ENCODE assay signal across 18 mouse cellular contexts in genomic region chr7:132323430-132323829, GRCm38 (mm10). TPM values are rescaled to one million over a fixed set of nuclear protein-coding genes. Genes with fewer than 3 reads are reported as not detected.
A peak's percentile ranks its signal among the peaks of the same experiment; 100 is the strongest.
DNase-seq lines count a peak whose midpoint lies in the region; ATAC-seq and TF ChIP-seq lines count a peak whose summit lies in the region.
"Had no signal": no experiment of that assay in that cellular context is flagged by ENCODE, and none has a peak within 500 bp of the region (broad histone marks: within the 10 kb centered on the region; RNA-seq: fewer than 3 reads in every experiment).

No protein-coding gene starts in this region.

- TF ChIP-seq CTCF in small intestine, adult 2 months (IDR thresholded peaks at IDR 0.05; ENCODE audit: extremely low read depth, insufficient read length, insufficient replicate concordance, low read depth, low read length): no peak

- H3K4me2 ChIP-seq in liver, embryonic 15.5 days: no peak overlapping the region
- H3K4me2 ChIP-seq in liver, embryonic 11.5 days: no peak overlapping the region
- H3K4me2 ChIP-seq: embryonic facial prominence, embryonic 12.5 days; forebrain, embryonic 15.5 days; kidney, embryonic 15.5 days; lung, embryonic 14.5 days; neural tube, embryonic 15.5 days had no signal

- peak; percentile 44; the same call in 1 of the 2 replicates for ATAC-seq in liver, embryonic 15.5 days (ENCODE audit: insufficient read depth)
- ATAC-seq in liver, embryonic 11.5 days (replicated peaks; ENCODE audit: low FRiP score): no peak
- ATAC-seq in activated CD4-positive, CD25-positive, alpha-beta regulatory T cell, adult 4 months: peak; percentile 61
- ATAC-seq: forebrain, embryonic 15.5 days had no signal

- DNase-seq in liver, embryonic 11.5 days (ENCODE audit: low spot score): no peak
- peak; percentile 38 for DNase-seq in thymus, postnatal 14 days
- DNase-seq in embryo, embryonic 10.5 days (ENCODE audit: low spot score): no peak
- no peak for DNase-seq in kidney, adult 8-10 months
- DNase-seq in limb, embryonic 10.5 days (ENCODE audit: low spot score): no peak
- DNase-seq: adrenal gland, postnatal 36 days; cerebellum, adult 8-10 months; heart, postnatal 14 days; lung, embryonic 14.5 days; midbrain, embryonic 14.5 days; right cerebral cortex, postnatal 14 days had no signal

- WGBS in liver, embryonic 15.5 days (ENCODE audit: insufficient replicate concordance): 15% methylated on average over 5 of the region's 5 CpGs
- 41% methylated on average over 5 of the region's 5 CpGs for WGBS in liver, embryonic 11.5 days
- 47% methylated on average over 5 of the region's 5 CpGs for WGBS in small intestine, adult 2 months
- WGBS in limb, embryonic 10.5 days: 84% methylated on average over 5 of the region's 5 CpGs

- H3K4me3 ChIP-seq in liver, embryonic 15.5 days (replicated peaks): peak overlapping the region; percentile 14; the same call in 1 of the 2 replicates
- no peak overlapping the region for H3K4me3 ChIP-seq in liver, embryonic 11.5 days (ENCODE audit: low read depth, low read length)
- H3K4me3 ChIP-seq in small intestine, adult 2 months (ENCODE audit: low read depth, low read length): no peak overlapping the region
- H3K4me3 ChIP-seq in limb, embryonic 10.5 days: no peak overlapping the region
- H3K4me3 ChIP-seq: embryonic facial prominence, embryonic 12.5 days; forebrain, embryonic 15.5 days; kidney, embryonic 15.5 days; neural tube, embryonic 15.5 days had no signal

- peaks cover under 1% of the 10 kb centered on the region for H3K27me3 ChIP-seq in liver, embryonic 15.5 days
- H3K27me3 ChIP-seq in liver, embryonic 11.5 days (replicated peaks; ENCODE audit: control insufficient read depth, insufficient read depth, low read length): no peaks in the 10 kb centered on the region
- no peaks in the 10 kb centered on the region for H3K27me3 ChIP-seq in small intestine, adult 2 months (ENCODE audit: control insufficient read depth, insufficient read depth, low read length)
- 0 out of 2 replicates have a peak, but pooled peaks cover 9% of the 10 kb centered on the region for H3K27me3 ChIP-seq in limb, embryonic 10.5 days (ENCODE audit: low read depth, poor library complexity, severe bottlenecking)
- H3K27me3 ChIP-seq: embryonic facial prominence, embryonic 12.5 days; neural tube, embryonic 15.5 days had no signal

- no peak overlapping the region for H3K27ac ChIP-seq in liver, embryonic 15.5 days (replicated peaks)
- H3K27ac ChIP-seq in liver, embryonic 11.5 days (ENCODE audit: low read depth, low read length): no peak overlapping the region
- H3K27ac ChIP-seq in small intestine, adult 2 months (ENCODE audit: insufficient read depth, low read depth, low read length): peak overlapping the region; percentile 49
- H3K27ac ChIP-seq in limb, embryonic 10.5 days: no peak overlapping the region
- H3K27ac ChIP-seq: embryonic facial prominence, embryonic 12.5 days; forebrain, embryonic 15.5 days; kidney, embryonic 15.5 days; neural tube, embryonic 15.5 days had no signal

- no peaks in the 10 kb centered on the region for H3K36me3 ChIP-seq in liver, embryonic 15.5 days (replicated peaks)
- no peaks in the 10 kb centered on the region for H3K36me3 ChIP-seq in liver, embryonic 11.5 days (ENCODE audit: control insufficient read depth, insufficient read depth, low read length)
- H3K36me3 ChIP-seq in small intestine, adult 2 months (ENCODE audit: control insufficient read depth, insufficient read depth, low read length): no peaks in the 10 kb centered on the region
- no peaks in the 10 kb centered on the region for H3K36me3 ChIP-seq in limb, embryonic 10.5 days
- H3K36me3 ChIP-seq: embryonic facial prominence, embryonic 12.5 days; forebrain, embryonic 15.5 days; kidney, embryonic 15.5 days; neural tube, embryonic 15.5 days had no signal

- no peak overlapping the region for H3K9ac ChIP-seq in liver, embryonic 15.5 days
- no peak overlapping the region for H3K9ac ChIP-seq in liver, embryonic 11.5 days (ENCODE audit: low read depth, low read length)
- H3K9ac ChIP-seq: embryonic facial prominence, embryonic 12.5 days; forebrain, embryonic 15.5 days; kidney, embryonic 15.5 days; lung, embryonic 14.5 days; neural tube, embryonic 15.5 days had no signal

- no peaks in the 10 kb centered on the region for H3K9me3 ChIP-seq in liver, embryonic 15.5 days (replicated peaks)
- no peaks in the 10 kb centered on the region for H3K9me3 ChIP-seq in liver, embryonic 11.5 days (ENCODE audit: control insufficient read depth, low read length)
- no peaks in the 10 kb centered on the region for H3K9me3 ChIP-seq in limb, embryonic 10.5 days (replicated peaks)
- H3K9me3 ChIP-seq: embryonic facial prominence, embryonic 12.5 days; forebrain, embryonic 15.5 days; kidney, embryonic 15.5 days; neural tube, embryonic 15.5 days had no signal

- TF ChIP-seq POLR2A in small intestine, adult 2 months (IDR thresholded peaks at IDR 0.05; ENCODE audit: low read depth, low read length): no peak

- peaks cover 6% of the 10 kb centered on the region; the same call in 1 of the 2 replicates for H3K4me1 ChIP-seq in liver, embryonic 15.5 days (replicated peaks)
- H3K4me1 ChIP-seq in liver, embryonic 11.5 days (replicated peaks; ENCODE audit: control insufficient read depth, insufficient read depth, low read length): no peaks in the 10 kb centered on the region; the same call in 1 of the 2 replicates
- H3K4me1 ChIP-seq in small intestine, adult 2 months (ENCODE audit: control insufficient read depth, insufficient read depth, insufficient read length, low read length): peaks cover 7% of the 10 kb centered on the region; the same call in 1 of the 2 replicates
- 0 out of 2 replicates have a peak, but pooled peaks cover under 1% of the 10 kb centered on the region for H3K4me1 ChIP-seq in limb, embryonic 10.5 days
- H3K4me1 ChIP-seq: embryonic facial prominence, embryonic 12.5 days had no signal

RNA-seq across cellular contexts. Expression of gene Chst15, which starts 6.4 kb away (rescaled TPM):
- polyA plus RNA-seq in liver, embryonic 15.5 days (2015; fragmentation: Nextera tagmentation; extraction: Ambion mirVana): 4.5 and 5.6 TPM in 2 replicates
- polyA plus RNA-seq in liver, embryonic 11.5 days (2014; fragmentation: Nextera tagmentation; extraction: Ambion mirVana): 12.8 and 14.1 TPM in 2 replicates
- 1 to 10 TPM; 2.1 to 4.0 TPM for polyA plus RNA-seq in activated CD4-positive, CD25-positive, alpha-beta regulatory T cell, adult 4 months (2017; shearing (Covaris generic))
- 3.6 and 5.7 TPM in 2 replicates for polyA plus RNA-seq in small intestine, adult 2 months (2012; rRNA removed)
- 9.2 and 9.6 TPM in 2 replicates for polyA plus RNA-seq in limb, embryonic 10.5 days (2016; fragmentation: Nextera tagmentation; extraction: Ambion mirVana)
